Comparison of ENCODE assay signal across 9 mouse cellular contexts in genomic region chr19:33589626-33590302, GRCm38 (mm10). TPM values are rescaled to one million over a fixed set of nuclear protein-coding genes. Genes with fewer than 3 reads are reported as not detected.
A peak's percentile ranks its signal among the peaks of the same experiment; 100 is the strongest.
DNase-seq lines count a peak whose midpoint lies in the region; ATAC-seq lines count a peak whose summit lies in the region.
"Not testable (repeated sequence)": the region's sequence is repeated elsewhere in the genome, so short reads cannot be mapped to it uniquely, and the experiment has no call there.
"Had no signal": no experiment of that assay in that cellular context is flagged by ENCODE, and none has a peak within 500 bp of the region (broad histone marks: within the 10 kb centered on the region; RNA-seq: fewer than 3 reads in every experiment).

No protein-coding gene starts in this region.

- H3K4me2 ChIP-seq in intestine, embryonic 14.5 days (ENCODE audit: low read length), result peak overlapping the region; percentile 48

- H3K36me3 ChIP-seq in intestine, embryonic 14.5 days (ENCODE audit: control insufficient read depth, insufficient read depth, low read length), result not testable (repeated sequence)

- WGBS in intestine, embryonic 14.5 days, result 3% methylated on average over 8 of the region's 38 CpGs

- ATAC-seq in intestine, embryonic 14.5 days (replicated peaks; ENCODE audit: low FRiP score, low TSS enrichment, low read depth), result peak; percentile 95

- H3K9ac ChIP-seq in intestine, embryonic 14.5 days (ENCODE audit: low read length), result peak overlapping the region; percentile 43; the same call in 1 of the 2 replicates

- not testable (repeated sequence) for H3K27ac ChIP-seq in intestine, embryonic 14.5 days (ENCODE audit: low read depth)

- DNase-seq in adrenal gland, adult 8-10 months, result peak; percentile 12
- DNase-seq in embryo, embryonic 9.5 days (ENCODE audit: extremely low spot score), result peak; percentile 74
- peak; percentile 20 to 47 for DNase-seq in gastrocnemius, postnatal 36 days
- DNase-seq in intestine, embryonic 14.5 days (ENCODE audit: low spot score), result peak; percentile 82
- DNase-seq in left cerebral cortex, adult 8-10 months (ENCODE audit: low spot score in 2 of 2), result peak; percentile 29 to 39
- peak; percentile 70 to 75 for DNase-seq in lung, postnatal 4 days
- DNase-seq in retina, postnatal 7 days (ENCODE audit: low read depth, low spot score), result peak; percentile 50
- peak; percentile 67 for DNase-seq in thymus, postnatal 4 days

- H3K4me1 ChIP-seq in intestine, embryonic 14.5 days (replicated peaks; ENCODE audit: control insufficient read depth, insufficient read depth, low read length), result not testable (repeated sequence)

- not testable (repeated sequence) for H3K27me3 ChIP-seq in intestine, embryonic 14.5 days (replicated peaks; ENCODE audit: control insufficient read depth, insufficient read depth, low read length)

- H3K4me3 ChIP-seq in intestine, embryonic 14.5 days (ENCODE audit: low read depth, low read length), result peak overlapping the region; percentile 32

- H3K9me3 ChIP-seq in intestine, embryonic 14.5 days (ENCODE audit: control insufficient read depth, low read length), result not testable (repeated sequence)

- intact Hi-C loops in gastrocnemius, postnatal 36 days (cut with DNase I), result not testable (repeated sequence)

RNA-seq across cellular contexts. Expression of gene Gm8978, which starts 35.3 kb away (rescaled TPM):
- not detected for total RNA-seq in adrenal gland, adult 8-10 months (2022)
- total RNA-seq in gastrocnemius, postnatal 36 days (2021), result not detected
- not detected in 2 replicates for polyA plus RNA-seq in intestine, embryonic 14.5 days (2014; fragmentation: Nextera tagmentation; extraction: Ambion mirVana)
- total RNA-seq in left cerebral cortex, adult 8-10 months (2022), result not detected
- total RNA-seq: gastrocnemius, postnatal 4 days had no signal

Comparison
In these comparisons a context has a peak if more than half of its experiments do, and no peak if none do; other contexts are left out.
1. DNase-seq: peak in every context shown above with its lines; median percentile 82 in intestine, embryonic 14.5 days; 74 in embryo, embryonic 9.5 days; 72 in lung, postnatal 4 days; 67 in thymus, postnatal 4 days; 50 in retina, postnatal 7 days; 34 in left cerebral cortex, adult 8-10 months; 34 in gastrocnemius, postnatal 36 days; 12 in adrenal gland, adult 8-10 months.